Mouse (Mus musculus): Measurements from ENCODE around the gene 2610028H24Rik. TPM values are rescaled to one million over a fixed set of nuclear protein-coding genes. Genes with fewer than 3 reads are reported as not detected.

Gene 2610028H24Rik
- polyA plus RNA-seq, 1 experiment from 2014 or later, result not detected

DNA sequence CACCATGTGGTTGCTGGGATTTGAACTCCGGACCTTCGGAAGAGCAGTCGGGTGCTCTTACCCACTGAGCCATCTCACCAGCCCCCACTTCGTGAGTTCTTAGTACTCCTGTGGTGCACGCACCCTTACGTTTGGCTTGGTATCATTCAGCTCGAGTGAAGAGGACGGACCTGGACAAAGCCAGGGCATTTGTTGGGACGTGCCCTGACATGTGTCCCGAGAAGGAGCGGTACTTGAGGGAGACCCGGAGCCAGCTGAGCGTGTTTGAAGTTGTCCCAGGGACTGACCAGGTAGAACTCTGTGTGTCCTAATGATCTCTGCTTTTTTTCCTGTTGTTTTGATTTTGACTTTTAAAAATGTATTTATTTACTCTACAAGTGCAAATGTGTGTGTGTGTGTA lies 32.0 kb downstream of the 2610028H24Rik start:
- no peak overlapping the region for H3K4me3 ChIP-seq (ENCODE audit: low read depth, low read length)
- H3K27ac ChIP-seq (ENCODE audit: low read depth, low read length), result no peak overlapping the region
- H3K9me3 ChIP-seq (ENCODE audit: control insufficient read depth, low read length), result no peaks in the 10 kb centered on the region
- no peak for DNase-seq (ENCODE audit: low spot score)
- H3K4me2 ChIP-seq (replicated peaks; ENCODE audit: low read depth, low read length), result no peak overlapping the region
- H3K36me3 ChIP-seq (ENCODE audit: control insufficient read depth, insufficient read depth, low read length), result peaks cover 15% of the 10 kb centered on the region; the same call in 1 of the 2 replicates
- H3K4me1 ChIP-seq (replicated peaks; ENCODE audit: control insufficient read depth, insufficient read depth, low read length), result no peaks in the 10 kb centered on the region
- WGBS, result 94% methylated on average over 11 of the region's 13 CpGs
- H3K9ac ChIP-seq (ENCODE audit: low read depth, low read length), result no peak overlapping the region
- no peak for ATAC-seq (ENCODE audit: low FRiP score)
- no peaks in the 10 kb centered on the region for H3K27me3 ChIP-seq (ENCODE audit: control insufficient read depth, insufficient read depth, low read length)

DNA sequence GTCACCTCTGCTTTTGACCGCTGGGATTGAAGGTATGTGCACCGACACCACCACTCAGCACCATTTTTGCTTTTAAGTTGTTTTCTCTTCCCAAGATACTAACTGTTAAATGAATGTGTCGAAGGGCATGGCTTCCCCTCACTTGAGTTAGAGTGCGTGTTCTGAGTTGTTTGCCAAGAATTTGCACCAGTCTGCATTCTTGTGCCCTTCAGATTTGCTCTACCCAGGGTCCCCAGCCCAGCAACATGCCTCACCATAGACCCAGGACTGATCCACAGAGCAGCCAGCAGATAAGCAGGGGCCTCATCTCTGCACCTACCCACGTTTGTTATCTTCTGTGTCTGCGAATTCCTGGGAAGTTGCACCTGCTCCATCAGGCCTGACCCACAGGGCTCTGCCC lies 32.6 kb downstream of the 2610028H24Rik start:
- no peak for ATAC-seq (ENCODE audit: low FRiP score)
- WGBS, result 92% methylated on average over 6 of the region's 6 CpGs

DNA sequence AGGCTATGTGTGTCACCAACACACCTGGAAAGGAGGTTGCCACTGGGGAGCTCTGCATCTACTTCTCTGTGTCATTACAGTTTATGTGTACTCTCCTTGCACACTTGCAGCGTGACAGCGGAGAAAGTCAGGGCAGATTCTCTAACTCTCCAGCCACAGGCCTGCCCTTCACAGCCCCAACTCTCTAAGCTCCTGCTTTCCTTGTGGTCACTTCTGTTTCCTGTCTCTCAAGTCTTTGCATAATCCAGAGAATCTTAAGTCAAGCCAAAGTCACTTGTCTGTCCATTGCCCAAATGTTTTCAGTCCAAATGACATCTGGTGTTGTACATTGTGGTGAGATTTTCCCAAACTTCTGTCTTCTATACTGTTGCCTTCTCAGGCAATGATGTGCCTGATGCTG lies 37.4 kb downstream of the 2610028H24Rik start:
- 100% methylated on average over 2 of the region's 2 CpGs for WGBS
- no peak for ATAC-seq (ENCODE audit: low FRiP score)
- DNase-seq (ENCODE audit: low spot score), result no peak
- no peak overlapping the region for H3K4me2 ChIP-seq (replicated peaks; ENCODE audit: low read depth, low read length)
- no peak overlapping the region for H3K27ac ChIP-seq (ENCODE audit: low read depth, low read length)
- H3K4me3 ChIP-seq (ENCODE audit: low read depth, low read length), result no peak overlapping the region
- H3K9ac ChIP-seq (ENCODE audit: low read depth, low read length), result no peak overlapping the region
- no peaks in the 10 kb centered on the region for H3K4me1 ChIP-seq (replicated peaks; ENCODE audit: control insufficient read depth, insufficient read depth, low read length)
- no peaks in the 10 kb centered on the region for H3K9me3 ChIP-seq (ENCODE audit: control insufficient read depth, low read length)
- peaks cover 27% of the 10 kb centered on the region for H3K36me3 ChIP-seq (ENCODE audit: control insufficient read depth, insufficient read depth, low read length)
- no peaks in the 10 kb centered on the region for H3K27me3 ChIP-seq (ENCODE audit: control insufficient read depth, insufficient read depth, low read length)

More for the DNA sequence above, 32.6 kb downstream of the 2610028H24Rik start:
- no peak overlapping the region for H3K4me3 ChIP-seq (ENCODE audit: low read depth, low read length)
- no peak for DNase-seq (ENCODE audit: low spot score)
- H3K4me1 ChIP-seq (replicated peaks; ENCODE audit: control insufficient read depth, insufficient read depth, low read length), result no peaks in the 10 kb centered on the region
- H3K27ac ChIP-seq (ENCODE audit: low read depth, low read length), result no peak overlapping the region
- no peak overlapping the region for H3K9ac ChIP-seq (ENCODE audit: low read depth, low read length)
- H3K4me2 ChIP-seq (replicated peaks; ENCODE audit: low read depth, low read length), result no peak overlapping the region
- no peaks in the 10 kb centered on the region for H3K27me3 ChIP-seq (ENCODE audit: control insufficient read depth, insufficient read depth, low read length)
- peaks cover 17% of the 10 kb centered on the region; the same call in 1 of the 2 replicates for H3K36me3 ChIP-seq (ENCODE audit: control insufficient read depth, insufficient read depth, low read length)
- no peaks in the 10 kb centered on the region for H3K9me3 ChIP-seq (ENCODE audit: control insufficient read depth, low read length)

DNA sequence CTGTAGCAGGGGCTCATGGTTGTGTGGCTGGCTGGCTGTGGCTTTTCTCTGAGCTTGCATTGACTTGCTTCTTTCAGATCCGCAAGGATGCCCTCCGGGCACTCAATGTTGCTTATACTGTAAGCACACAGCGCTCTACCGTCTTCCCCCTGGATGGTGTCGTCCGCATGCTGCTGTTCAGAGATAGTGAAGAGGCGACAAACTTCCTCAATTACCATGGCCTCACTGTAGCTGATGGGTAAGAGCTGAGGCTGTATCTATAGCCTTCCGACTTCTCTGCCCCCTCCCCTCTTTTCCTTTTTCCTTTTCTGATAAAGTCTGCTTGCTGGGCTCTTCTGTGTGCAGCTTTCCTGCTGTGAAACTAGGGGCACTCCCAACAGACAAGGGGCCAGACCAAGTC lies 39.4 kb downstream of the 2610028H24Rik start:
- Histone ChIP-seq H3K9me3 (ENCODE audit: control insufficient read depth, low read length) (no peaks in the 10 kb centered on the region), H3K4me2 (replicated peaks; ENCODE audit: low read depth, low read length) (no peak overlapping the region), H3K4me1 (replicated peaks; ENCODE audit: control insufficient read depth, insufficient read depth, low read length) (no peaks in the 10 kb centered on the region), H3K36me3 (ENCODE audit: control insufficient read depth, insufficient read depth, low read length) (peaks cover 27% of the 10 kb centered on the region; the same call in 1 of the 2 replicates), H3K9ac (ENCODE audit: low read depth, low read length) (no peak overlapping the region), H3K27ac (ENCODE audit: low read depth, low read length) (no peak overlapping the region), H3K4me3 (ENCODE audit: low read depth, low read length) (no peak overlapping the region), H3K27me3 (ENCODE audit: control insufficient read depth, insufficient read depth, low read length) (no peaks in the 10 kb centered on the region)
- 98% methylated on average over 8 of the region's 8 CpGs for WGBS
- ATAC-seq (ENCODE audit: low FRiP score) (no peak), DNase-seq (ENCODE audit: low spot score) (no peak)

DNA sequence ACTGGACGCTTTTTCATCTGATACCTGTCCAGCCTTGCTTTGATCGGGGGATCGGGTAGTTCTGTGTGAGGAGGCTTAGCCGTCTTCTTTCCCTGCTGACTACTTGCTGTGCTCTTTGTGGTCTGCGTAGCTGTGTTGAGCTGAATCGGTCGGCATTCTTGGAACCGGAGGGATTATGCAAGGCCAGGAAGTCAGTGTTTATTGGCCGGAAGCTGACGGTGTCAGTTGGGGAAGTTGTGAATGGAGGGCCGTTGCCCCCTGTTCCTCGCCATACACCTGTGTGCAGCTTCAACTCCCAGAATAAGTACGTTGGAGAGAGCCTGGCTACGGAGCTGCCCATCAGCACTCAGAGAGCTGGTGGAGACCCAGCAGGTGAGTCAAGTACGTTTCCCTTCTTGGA lies 40.3 kb downstream of the 2610028H24Rik start:
- no peak overlapping the region for H3K27ac ChIP-seq (ENCODE audit: low read depth, low read length)
- 95% methylated on average over 15 of the region's 15 CpGs for WGBS
- no peaks in the 10 kb centered on the region for H3K27me3 ChIP-seq (ENCODE audit: control insufficient read depth, insufficient read depth, low read length)
- no peak overlapping the region for H3K4me3 ChIP-seq (ENCODE audit: low read depth, low read length)
- H3K9me3 ChIP-seq (ENCODE audit: control insufficient read depth, low read length), result no peaks in the 10 kb centered on the region
- DNase-seq (ENCODE audit: low spot score) (no peak), ATAC-seq (ENCODE audit: low FRiP score) (no peak)
- H3K9ac ChIP-seq (ENCODE audit: low read depth, low read length), result no peak overlapping the region
- no peak overlapping the region for H3K4me2 ChIP-seq (replicated peaks; ENCODE audit: low read depth, low read length)
- no peaks in the 10 kb centered on the region for H3K4me1 ChIP-seq (replicated peaks; ENCODE audit: control insufficient read depth, insufficient read depth, low read length)
- H3K36me3 ChIP-seq (ENCODE audit: control insufficient read depth, insufficient read depth, low read length), result peaks cover 23% of the 10 kb centered on the region; the same call in 1 of the 2 replicates

DNA sequence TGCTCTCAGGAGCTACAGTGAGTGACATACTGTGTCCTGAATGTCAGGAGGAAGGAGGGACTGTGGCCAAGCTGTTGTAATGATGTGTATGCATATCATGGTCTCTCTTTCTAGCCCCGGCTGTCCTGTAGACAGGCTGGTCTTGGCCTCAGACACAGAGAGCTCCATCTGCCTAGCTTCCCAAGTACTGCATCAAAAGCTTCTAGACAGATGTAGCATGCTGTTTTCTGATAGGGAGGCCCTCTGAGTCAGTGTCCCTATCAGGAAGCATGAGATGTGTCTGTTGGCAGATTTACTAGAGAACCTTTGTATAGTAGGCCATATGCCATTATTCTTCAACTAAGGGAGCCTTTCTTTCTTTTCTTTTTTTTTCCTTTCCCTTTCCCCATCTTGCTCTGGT lies 44.6 kb downstream of the 2610028H24Rik start:
- 71% methylated on average over 1 of the region's 1 CpGs for WGBS
- Histone ChIP-seq H3K4me1 (replicated peaks; ENCODE audit: control insufficient read depth, insufficient read depth, low read length) (no peaks in the 10 kb centered on the region), H3K4me3 (ENCODE audit: low read depth, low read length) (no peak overlapping the region), H3K9me3 (ENCODE audit: control insufficient read depth, low read length) (no peaks in the 10 kb centered on the region), H3K9ac (ENCODE audit: low read depth, low read length) (no peak overlapping the region), H3K27me3 (ENCODE audit: control insufficient read depth, insufficient read depth, low read length) (no peaks in the 10 kb centered on the region), H3K4me2 (replicated peaks; ENCODE audit: low read depth, low read length) (no peak overlapping the region), H3K36me3 (ENCODE audit: control insufficient read depth, insufficient read depth, low read length) (peaks cover 21% of the 10 kb centered on the region), H3K27ac (ENCODE audit: low read depth, low read length) (no peak overlapping the region)
- DNase-seq (ENCODE audit: low spot score) (no peak), ATAC-seq (ENCODE audit: low FRiP score) (no peak)

DNA sequence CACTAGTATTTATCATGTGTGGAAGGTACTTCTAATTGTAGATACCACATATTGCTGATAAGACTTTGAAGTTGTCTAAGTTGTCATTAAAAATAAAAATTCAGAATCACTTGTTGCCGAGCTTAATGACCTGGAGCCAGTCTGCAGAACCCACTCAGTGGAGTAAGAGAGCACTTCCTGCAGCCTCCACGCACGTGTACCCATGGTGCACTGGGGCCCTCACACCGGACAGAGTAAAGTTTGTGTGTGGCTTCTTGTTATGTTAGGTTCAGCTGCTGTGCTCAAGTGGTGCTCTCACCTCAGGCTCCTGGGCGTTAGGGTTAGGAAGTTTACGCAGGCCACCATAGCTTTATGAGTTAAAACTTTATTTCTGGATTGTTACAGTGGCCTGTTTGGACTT lies 46.6 kb downstream of the 2610028H24Rik start:
- H3K36me3 ChIP-seq (ENCODE audit: control insufficient read depth, insufficient read depth, low read length), result peaks cover 14% of the 10 kb centered on the region
- DNase-seq (ENCODE audit: low spot score), result no peak

DNA sequence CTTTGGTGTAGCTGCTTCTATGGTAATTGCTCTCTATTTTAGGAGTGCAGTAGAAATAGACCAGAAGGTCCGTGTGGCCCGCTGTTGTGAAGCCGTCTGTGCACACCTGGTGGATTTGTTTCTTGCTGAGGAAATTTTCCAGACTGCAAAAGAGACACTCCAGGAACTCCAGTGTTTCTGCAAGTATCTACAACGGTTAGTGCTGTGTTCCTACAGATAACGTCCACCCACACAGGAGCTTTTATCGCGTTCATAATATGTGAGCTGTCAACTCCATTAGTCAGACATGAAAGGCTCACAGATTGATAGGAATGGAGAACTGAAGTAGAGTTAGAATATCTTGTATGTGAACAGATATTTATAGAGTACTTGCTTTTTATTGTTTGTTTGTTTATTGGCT lies 47.5 kb downstream of the 2610028H24Rik start:
- Histone ChIP-seq H3K36me3 (ENCODE audit: control insufficient read depth, insufficient read depth, low read length) (peaks cover 12% of the 10 kb centered on the region), H3K27me3 (ENCODE audit: control insufficient read depth, insufficient read depth, low read length) (no peaks in the 10 kb centered on the region), H3K4me1 (replicated peaks; ENCODE audit: control insufficient read depth, insufficient read depth, low read length) (no peaks in the 10 kb centered on the region), H3K9me3 (ENCODE audit: control insufficient read depth, low read length) (no peaks in the 10 kb centered on the region), H3K27ac (ENCODE audit: low read depth, low read length) (no peak overlapping the region), H3K4me3 (ENCODE audit: low read depth, low read length) (no peak overlapping the region), H3K4me2 (replicated peaks; ENCODE audit: low read depth, low read length) (no peak overlapping the region), H3K9ac (ENCODE audit: low read depth, low read length) (no peak overlapping the region)
- ATAC-seq (ENCODE audit: low FRiP score), result no peak
- 94% methylated on average over 7 of the region's 7 CpGs for WGBS
- DNase-seq (ENCODE audit: low spot score), result no peak

More for the DNA sequence above, 46.6 kb downstream of the 2610028H24Rik start:
- Histone ChIP-seq H3K4me3 (ENCODE audit: low read depth, low read length) (no peak overlapping the region), H3K4me1 (replicated peaks; ENCODE audit: control insufficient read depth, insufficient read depth, low read length) (no peaks in the 10 kb centered on the region), H3K9ac (ENCODE audit: low read depth, low read length) (no peak overlapping the region), H3K27me3 (ENCODE audit: control insufficient read depth, insufficient read depth, low read length) (no peaks in the 10 kb centered on the region), H3K4me2 (replicated peaks; ENCODE audit: low read depth, low read length) (no peak overlapping the region), H3K9me3 (ENCODE audit: control insufficient read depth, low read length) (no peaks in the 10 kb centered on the region), H3K27ac (ENCODE audit: low read depth, low read length) (no peak overlapping the region)
- no peak for ATAC-seq (ENCODE audit: low FRiP score)
- WGBS, result 94% methylated on average over 6 of the region's 6 CpGs

DNA sequence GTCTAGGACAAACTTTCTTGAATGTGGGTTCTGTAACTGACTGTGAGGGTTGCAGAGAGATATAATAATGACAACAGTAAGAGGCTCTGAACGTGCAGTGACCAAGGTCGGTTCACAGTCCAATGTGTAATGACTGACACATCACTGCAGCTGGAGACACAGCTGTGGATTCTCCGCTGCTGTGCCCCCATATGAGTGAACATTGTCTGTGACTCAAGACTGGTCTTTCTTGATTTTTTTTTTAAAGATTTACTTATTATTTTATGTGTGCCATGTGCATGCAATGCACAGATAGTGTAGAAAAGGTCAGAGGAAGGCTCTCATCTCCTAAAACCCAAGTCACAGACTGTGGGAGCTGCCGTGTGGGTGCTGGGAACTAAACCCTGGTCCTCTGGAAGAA lies 48.6 kb downstream of the 2610028H24Rik start:
- H3K4me2 ChIP-seq (replicated peaks; ENCODE audit: low read depth, low read length), result no peak overlapping the region
- H3K27ac ChIP-seq (ENCODE audit: low read depth, low read length), result no peak overlapping the region
- H3K27me3 ChIP-seq (ENCODE audit: control insufficient read depth, insufficient read depth, low read length), result no peaks in the 10 kb centered on the region
- H3K4me3 ChIP-seq (ENCODE audit: low read depth, low read length), result no peak overlapping the region
- H3K9ac ChIP-seq (ENCODE audit: low read depth, low read length), result no peak overlapping the region
- no peak for DNase-seq (ENCODE audit: low spot score)
- no peak for ATAC-seq (ENCODE audit: low FRiP score)
- WGBS, result 92% methylated on average over 4 of the region's 4 CpGs
- H3K36me3 ChIP-seq (ENCODE audit: control insufficient read depth, insufficient read depth, low read length), result peaks cover 12% of the 10 kb centered on the region
- H3K4me1 ChIP-seq (replicated peaks; ENCODE audit: control insufficient read depth, insufficient read depth, low read length), result no peaks in the 10 kb centered on the region
- no peaks in the 10 kb centered on the region for H3K9me3 ChIP-seq (ENCODE audit: control insufficient read depth, low read length)

All from hindbrain, embryonic 11.5 days (tissue).